Mouse (Mus musculus) lung, embryonic 14.5 days (tissue): ENCODE measurements at regions not wholly inside any gene's neighbourhood (a gene's known extent, or its start where the extent isn't known, plus 50 kb on each side); places are given as distances from the start of the nearest gene placed in this dataset.

Source experiments
- ATAC-seq: fragments of 200-750 bp; cut with Nextera tagmentation; 2 replicates; pipeline ENCODE4 v1.8.0; 2017; ENCODE audit warnings: mild to moderate bottlenecking, moderate TSS enrichment, moderate library complexity; ENCODE audit not compliant: insufficient read depth
- DNase-seq: peaks from one replicate; pipeline ENCODE4 v3.0.0-alpha.2; 2015
- H3K27ac ChIP-seq: fragments of 300-500 bp; sonication (generic); 2 replicates; pipeline ENCODE4 v1.5.1; 2014; ENCODE audit warnings: low read depth, mild to moderate bottlenecking, moderate library complexity
- H3K27me3 ChIP-seq: fragments of 300-500 bp; sonication (generic); 2 replicates; pipeline ENCODE4 v1.6.1; 2014; ENCODE audit warnings: low read length, control low read depth; ENCODE audit not compliant: insufficient read depth
- H3K36me3 ChIP-seq: fragments of 300-500 bp; sonication (generic); 2 replicates; pipeline ENCODE4 v1.6.1; 2014; ENCODE audit warnings: control low read depth; ENCODE audit not compliant: insufficient read depth
- H3K4me1 ChIP-seq: fragments of 300-500 bp; sonication (generic); 2 replicates; pipeline ENCODE4 v1.6.1; 2014; ENCODE audit warnings: antibody characterized with exemption, control low read depth; ENCODE audit not compliant: insufficient read depth
- H3K4me2 ChIP-seq: fragments of 300-500 bp; sonication (generic); 2 replicates; pipeline ENCODE4 v1.6.1; 2014; ENCODE audit warnings: mild to moderate bottlenecking
- H3K4me3 ChIP-seq: fragments of 300-500 bp; sonication (generic); 2 replicates; pipeline ENCODE4 v1.5.1; 2014; ENCODE audit warnings: low read depth, low read length
- H3K9ac ChIP-seq: fragments of 300-500 bp; sonication (generic); 2 replicates; pipeline ENCODE4 v1.6.1; 2014
- H3K9me3 ChIP-seq: fragments of 300-500 bp; sonication (generic); 2 replicates; pipeline ENCODE4 v1.6.1; 2016; ENCODE audit warnings: low read depth, low read length, control low read depth
- CTCF ChIP-seq: IDR thresholded peaks from 2 replicates; pipeline ENCODE4 v1.5.1; 2016; ENCODE audit warnings: antibody characterized with exemption, low read depth
- WGBS: fragments of 180-500 bp; shearing (Covaris S2); extraction: QIAGEN DNeasy Blood & Tissue Kit; methylation state at CpG from one replicate; pipeline ENCODE4 v1.1.7; 2014; 5-methylcytosine and 5-hydroxymethylcytosine counted together

DNA sequence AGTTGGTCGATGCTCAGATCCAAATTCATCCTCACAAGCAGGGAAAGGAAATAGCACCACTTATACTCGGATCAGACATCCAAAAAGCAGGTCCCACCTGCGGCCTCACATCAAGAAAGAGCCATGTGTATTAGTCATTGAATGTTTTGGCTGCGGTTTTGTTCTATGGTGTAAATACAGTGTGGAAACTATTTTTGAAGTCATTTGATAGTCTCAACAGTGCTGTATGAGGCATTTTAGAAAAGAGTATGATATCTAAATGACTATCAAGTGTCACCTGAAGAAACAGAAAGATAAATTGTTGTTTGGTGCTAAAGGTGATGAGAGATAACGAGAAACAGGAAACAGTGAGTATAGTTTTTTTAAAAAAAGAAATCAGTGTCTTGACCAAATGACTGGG, 74.7 kb downstream of the Cep44 start:
- Histone ChIP-seq H3K27ac (no peak overlapping the region), H3K36me3 (no peaks in the 10 kb centered on the region), H3K4me1 (no peaks in the 10 kb centered on the region), H3K9me3 (no peaks in the 10 kb centered on the region), H3K4me2 (no peak overlapping the region), H3K4me3 (no peak overlapping the region), H3K27me3 (no peaks in the 10 kb centered on the region), H3K9ac (no peak overlapping the region)
- DNase-seq = no peak
- TF ChIP-seq CTCF = no peak
- ATAC-seq = no peak
- 79% methylated on average over 5 of the region's 5 CpGs for WGBS

DNA sequence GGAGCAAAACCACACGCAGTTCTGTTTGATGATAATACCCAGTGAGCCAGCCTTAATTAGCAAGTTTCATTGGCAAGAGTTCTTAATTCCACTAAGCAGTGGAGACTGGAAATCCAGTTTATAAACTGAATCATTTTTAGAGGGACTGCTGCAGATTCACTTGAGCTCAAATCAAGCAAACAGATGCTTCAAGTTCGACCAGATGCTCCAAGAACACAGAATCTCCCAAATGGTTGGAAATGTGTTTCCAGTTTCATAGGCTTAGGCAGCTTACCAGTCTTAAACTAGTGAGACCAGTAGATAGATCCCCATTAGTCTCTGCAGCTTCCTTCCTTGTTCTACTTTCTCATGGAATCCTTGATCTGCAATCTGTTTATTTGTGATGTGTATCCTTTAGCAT, 75.7 kb downstream of the Cep44 start:
- no peak overlapping the region for H3K4me3 ChIP-seq
- no peak overlapping the region for H3K4me2 ChIP-seq
- 75% methylated on average over 2 of the region's 2 CpGs for WGBS
- TF ChIP-seq CTCF = no peak
- ATAC-seq (no peak), DNase-seq (no peak)
- H3K9ac ChIP-seq = no peak overlapping the region
- no peak overlapping the region for H3K27ac ChIP-seq
- no peaks in the 10 kb centered on the region for H3K9me3 ChIP-seq
- no peaks in the 10 kb centered on the region for H3K4me1 ChIP-seq
- no peaks in the 10 kb centered on the region for H3K36me3 ChIP-seq
- H3K27me3 ChIP-seq = no peaks in the 10 kb centered on the region

DNA sequence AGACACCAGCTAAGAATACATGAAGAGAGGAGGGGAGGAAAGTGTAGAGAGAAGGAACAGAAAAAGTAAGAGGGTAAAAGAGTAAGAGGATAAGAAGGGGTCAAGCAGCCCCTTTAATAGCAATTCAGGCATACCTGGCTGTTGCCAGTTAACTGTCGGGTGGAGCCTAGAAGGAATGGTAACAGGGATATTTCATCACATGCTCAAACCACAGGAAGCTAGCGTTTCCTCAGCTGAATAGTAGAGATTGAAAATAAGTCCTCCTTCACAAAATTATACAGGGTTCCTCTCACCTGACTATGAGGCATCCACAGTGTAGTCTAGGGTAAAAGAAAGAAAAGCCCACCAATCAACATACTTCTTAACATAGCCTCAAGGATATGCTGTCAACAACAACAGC, 76.5 kb downstream of the Cep44 start:
- H3K4me3 ChIP-seq = no peak overlapping the region
- ATAC-seq = no peak
- H3K36me3 ChIP-seq = no peaks in the 10 kb centered on the region
- no peaks in the 10 kb centered on the region for H3K9me3 ChIP-seq
- no peak overlapping the region for H3K4me2 ChIP-seq
- no peaks in the 10 kb centered on the region for H3K4me1 ChIP-seq
- H3K9ac ChIP-seq = no peak overlapping the region
- DNase-seq = no peak
- no peaks in the 10 kb centered on the region for H3K27me3 ChIP-seq
- TF ChIP-seq CTCF = no peak
- H3K27ac ChIP-seq = no peak overlapping the region
- 70% methylated on average over 2 of the region's 2 CpGs for WGBS

DNA sequence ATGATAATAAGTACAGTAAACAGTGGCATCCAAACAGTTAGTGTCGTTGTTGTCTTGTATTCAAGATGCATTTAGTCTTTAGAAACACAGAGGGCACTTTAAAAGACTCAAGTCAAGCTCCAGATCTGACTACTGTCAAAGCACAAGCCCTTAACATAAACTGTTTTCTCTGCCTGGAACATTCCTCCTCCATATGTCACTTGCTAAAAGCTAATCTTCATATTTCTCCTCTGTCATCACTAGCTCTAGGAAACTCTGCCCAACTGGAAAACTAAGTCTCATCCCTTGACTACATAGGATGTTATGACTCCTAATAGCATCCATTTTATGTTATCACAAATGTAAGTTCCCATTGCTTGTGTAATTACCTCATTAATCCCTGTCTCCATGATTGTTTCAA, 85.8 kb downstream of the Cep44 start:
- H3K4me3 ChIP-seq = no peak overlapping the region
- DNase-seq (no peak), ATAC-seq (no peak)
- H3K4me2 ChIP-seq = no peak overlapping the region
- H3K27me3 ChIP-seq = no peaks in the 10 kb centered on the region
- no peaks in the 10 kb centered on the region for H3K9me3 ChIP-seq
- no peak for TF ChIP-seq CTCF
- H3K27ac ChIP-seq = no peak overlapping the region
- H3K4me1 ChIP-seq = no peaks in the 10 kb centered on the region
- H3K36me3 ChIP-seq = no peaks in the 10 kb centered on the region
- WGBS = 57% methylated on average over 1 of the region's 1 CpGs
- no peak overlapping the region for H3K9ac ChIP-seq

DNA sequence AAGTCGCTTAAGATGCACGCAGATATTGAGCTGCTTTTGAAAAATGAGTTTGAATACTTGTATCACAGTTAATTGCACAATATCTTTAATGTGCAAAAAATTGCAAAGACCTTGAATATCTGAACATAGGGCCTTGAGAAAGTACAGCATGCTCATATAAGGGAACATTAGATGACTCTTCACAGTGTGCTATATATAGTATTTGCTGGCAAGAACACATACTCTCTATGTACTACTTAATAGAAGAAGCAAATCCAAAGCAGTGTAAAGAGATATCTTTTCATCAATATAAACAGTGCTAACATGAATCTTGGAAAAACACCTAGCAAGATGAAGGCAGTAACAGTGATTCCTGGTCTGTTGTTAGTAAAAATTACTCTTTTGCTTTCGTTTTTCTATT, 99.9 kb downstream of the Cep44 start:
- TF ChIP-seq CTCF = no peak
- Histone ChIP-seq H3K4me3 (no peak overlapping the region), H3K27me3 (no peaks in the 10 kb centered on the region), H3K4me1 (no peaks in the 10 kb centered on the region), H3K36me3 (no peaks in the 10 kb centered on the region), H3K9me3 (no peaks in the 10 kb centered on the region), H3K4me2 (no peak overlapping the region), H3K27ac (no peak overlapping the region), H3K9ac (no peak overlapping the region)
- DNase-seq (no peak), ATAC-seq (no peak)
- 73% methylated on average over 3 of the region's 3 CpGs for WGBS

DNA sequence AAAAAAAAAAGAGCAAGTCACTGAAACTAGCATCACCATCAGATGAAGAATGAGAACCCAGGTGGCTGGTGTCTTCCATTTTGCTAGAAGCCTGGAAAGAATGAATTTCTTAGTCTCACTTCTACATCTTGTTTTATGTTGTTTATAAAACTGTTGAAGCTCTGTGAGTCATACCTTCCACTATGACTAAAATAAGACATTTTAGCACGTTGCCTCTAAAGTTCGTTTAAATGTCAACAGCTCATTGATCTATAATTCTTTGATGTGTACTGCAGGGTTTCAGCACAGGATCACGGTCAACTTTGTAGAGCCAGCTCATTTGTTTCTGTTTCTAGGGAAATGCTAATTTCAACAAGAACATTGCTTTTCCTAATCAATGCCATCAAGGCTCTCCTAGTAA, 107.2 kb downstream of the Cep44 start:
- Histone ChIP-seq H3K27ac (no peak overlapping the region), H3K4me2 (no peak overlapping the region), H3K4me1 (no peaks in the 10 kb centered on the region), H3K9ac (no peak overlapping the region), H3K4me3 (no peak overlapping the region), H3K27me3 (no peaks in the 10 kb centered on the region), H3K9me3 (no peaks in the 10 kb centered on the region), H3K36me3 (no peaks in the 10 kb centered on the region)
- WGBS = 21% methylated on average over 3 of the region's 3 CpGs
- no peak for TF ChIP-seq CTCF
- no peak for ATAC-seq
- no peak for DNase-seq

DNA sequence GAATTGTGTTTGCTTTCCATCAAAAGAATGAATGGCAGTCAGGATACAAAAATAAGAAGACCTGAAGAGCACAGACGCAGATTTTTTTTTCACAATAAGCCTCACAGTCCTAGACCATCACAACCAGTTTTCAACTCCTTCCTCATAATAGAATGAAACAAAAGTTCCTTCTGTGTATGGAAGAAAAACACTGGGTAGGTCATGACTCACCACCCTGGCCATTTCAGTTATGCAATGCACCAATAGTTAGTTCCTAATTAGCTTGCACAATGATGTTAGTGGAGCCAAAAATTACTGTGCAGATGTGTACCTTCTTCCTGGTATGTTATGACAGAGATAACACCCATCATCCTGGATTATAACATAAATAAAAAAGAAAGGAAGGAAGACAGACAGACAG, 111.4 kb downstream of the Cep44 start:
- ATAC-seq = no peak
- H3K4me2 ChIP-seq = no peak overlapping the region
- no peaks in the 10 kb centered on the region for H3K27me3 ChIP-seq
- no peak overlapping the region for H3K4me3 ChIP-seq
- no peaks in the 10 kb centered on the region for H3K36me3 ChIP-seq
- no peaks in the 10 kb centered on the region for H3K4me1 ChIP-seq
- no peak overlapping the region for H3K27ac ChIP-seq
- DNase-seq = no peak
- TF ChIP-seq CTCF = no peak
- WGBS = 79% methylated on average over 1 of the region's 1 CpGs
- no peak overlapping the region for H3K9ac ChIP-seq
- H3K9me3 ChIP-seq = no peaks in the 10 kb centered on the region

DNA sequence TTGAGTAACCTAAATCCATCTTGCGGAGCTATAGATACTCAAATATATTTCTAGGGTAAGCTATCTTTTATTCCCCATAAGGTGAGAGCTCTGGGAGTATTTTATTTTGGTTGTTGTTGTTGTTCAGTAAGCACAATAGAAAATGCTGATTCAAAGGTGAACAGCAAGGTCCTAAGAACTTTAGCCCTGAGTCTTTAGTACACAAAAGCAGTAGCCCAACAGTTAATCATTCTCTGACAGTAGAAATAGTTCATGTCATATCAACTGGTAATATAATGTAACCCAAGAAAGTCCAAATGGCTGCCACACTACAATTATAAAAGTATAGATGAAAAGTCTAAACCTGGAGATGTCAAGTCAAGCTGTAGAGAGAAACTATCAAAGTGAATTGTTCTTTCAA, 116.0 kb downstream of the Cep44 start:
- DNase-seq (no peak), ATAC-seq (no peak)
- Histone ChIP-seq H3K9ac (no peak overlapping the region), H3K36me3 (no peaks in the 10 kb centered on the region), H3K9me3 (no peaks in the 10 kb centered on the region), H3K27me3 (no peaks in the 10 kb centered on the region), H3K4me3 (no peak overlapping the region), H3K27ac (no peak overlapping the region), H3K4me2 (no peak overlapping the region), H3K4me1 (no peaks in the 10 kb centered on the region)
- WGBS = 91% methylated on average over 1 of the region's 1 CpGs
- TF ChIP-seq CTCF = no peak
